Mouse (Mus musculus) T-cell, adult 66 days (primary cell): ENCODE results near the gene Ttll13. TPM values are rescaled to one million over a fixed set of nuclear protein-coding genes. Genes with fewer than 3 reads are reported as not detected.

ENCODE experiments used
- total RNA-seq, 2 experiments: library from RNA; stranded (reverse); gene quantifications; 3 replicates in 1 of 2; 4 replicates in 1 of 2; pipeline ENCODE4 v1.2.4; 2023

Ttll13 gene
- total RNA-seq: 1 to 10 TPM in 1 of 2 experiments, under 1 TPM in 1; 0.41 to 1.0 TPM

DNA sequence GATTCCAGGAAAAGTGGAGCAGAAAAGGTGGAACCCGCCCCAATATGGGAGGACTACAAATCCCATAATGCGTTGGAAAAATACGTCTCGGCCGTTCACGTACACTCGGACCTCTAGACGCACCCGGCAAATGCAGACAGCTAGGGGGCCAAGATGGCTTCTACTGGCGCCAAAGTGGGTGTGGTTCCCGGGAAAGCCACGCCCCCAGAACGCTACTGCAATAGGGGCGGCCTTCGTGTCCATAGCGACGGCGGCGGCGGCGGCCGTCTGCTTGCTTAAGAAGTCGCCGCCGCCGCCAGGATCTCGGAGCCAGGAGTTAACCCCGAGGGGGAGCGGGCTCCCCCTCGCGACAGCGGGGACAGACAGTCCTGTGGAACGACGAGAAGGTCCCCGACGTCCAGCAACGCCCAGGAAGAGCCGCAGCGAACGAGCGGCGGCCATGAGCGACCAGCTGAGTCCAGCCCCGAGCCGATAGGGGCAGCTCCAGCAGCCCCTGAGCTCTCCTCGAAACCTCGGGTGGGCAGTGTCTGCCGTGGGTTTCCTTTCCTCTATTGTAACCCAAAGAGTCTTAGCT, at the start of gene Ttll13:
Ttll13 (plus strand) TSS at position 229 of the 574 bp plus-strand sequence.

DNA sequence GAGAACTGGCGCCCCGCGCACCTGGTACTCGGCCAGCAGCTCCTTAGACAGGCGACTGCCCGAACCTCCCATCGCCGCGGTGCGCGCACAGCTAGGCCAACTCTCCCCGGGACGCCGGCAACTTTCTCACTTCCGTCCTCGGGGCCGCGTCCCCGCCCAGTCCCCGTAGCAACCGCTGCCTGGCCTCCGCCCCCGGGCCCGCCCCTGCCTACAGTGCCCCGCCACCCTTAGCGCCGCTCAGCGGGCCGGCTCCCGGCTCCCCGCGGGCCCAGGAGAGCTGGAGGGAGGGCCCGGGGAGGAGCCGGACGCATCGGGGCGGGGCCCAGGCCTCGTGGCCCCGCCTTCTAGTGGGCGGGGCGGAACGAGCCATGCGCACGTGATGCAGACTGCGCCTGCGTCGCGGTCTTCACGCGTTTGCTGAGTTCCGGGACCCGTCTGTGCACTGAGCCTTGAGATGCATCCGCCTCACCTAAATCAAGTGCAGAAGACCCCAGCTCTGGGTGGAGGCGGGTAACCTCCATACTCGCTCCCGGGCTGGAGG, 13.6 kb upstream of the Ttll13 start, which contains the start of the genes Cib1 and Gdpgp1:
Cib1 (minus strand) TSS at position 325 of the 541 bp plus-strand sequence.
Gdpgp1 (plus strand) TSS at position 377 of the 541 bp plus-strand sequence.

DNA sequence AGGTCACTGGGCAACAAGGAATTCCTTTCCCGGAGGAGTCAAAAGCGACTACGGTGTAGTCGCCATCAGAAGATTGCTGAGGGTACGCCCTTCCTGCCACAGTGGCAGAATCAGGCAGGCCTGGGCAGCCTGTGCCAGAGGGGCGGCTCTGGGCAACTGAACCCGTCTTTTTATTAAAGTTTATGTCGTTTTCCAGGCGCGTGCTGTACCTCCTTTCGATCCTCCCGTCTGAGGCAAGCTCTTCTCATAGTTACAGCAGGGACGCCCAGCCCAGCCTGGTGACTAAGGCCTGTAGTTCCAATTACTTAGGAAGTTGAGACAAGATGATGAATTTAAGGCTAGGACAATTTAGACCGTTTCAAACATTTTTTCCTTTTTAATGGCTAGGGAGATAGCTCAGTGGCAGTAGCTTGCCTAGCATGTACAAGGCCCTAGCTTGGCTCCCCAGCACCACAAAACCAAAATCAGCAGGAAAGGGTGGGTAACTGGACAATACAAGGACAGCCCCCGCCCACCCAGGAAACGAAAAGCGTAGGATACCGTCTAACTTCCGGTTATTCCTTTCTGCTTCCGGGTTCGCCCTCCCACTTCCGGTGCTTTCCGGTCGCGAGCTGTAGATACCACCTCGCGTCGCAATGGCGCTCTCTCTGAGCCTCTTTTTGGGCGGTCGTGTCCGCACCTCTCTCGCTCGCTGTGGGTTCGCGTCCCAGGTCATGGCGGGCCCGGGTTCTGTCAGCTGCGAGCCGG, 14.6 kb downstream of the Ttll13 start, which contains the start of gene Ngrn:
Ngrn (plus strand) TSS at position 591 of the 747 bp plus-strand sequence.

DNA sequence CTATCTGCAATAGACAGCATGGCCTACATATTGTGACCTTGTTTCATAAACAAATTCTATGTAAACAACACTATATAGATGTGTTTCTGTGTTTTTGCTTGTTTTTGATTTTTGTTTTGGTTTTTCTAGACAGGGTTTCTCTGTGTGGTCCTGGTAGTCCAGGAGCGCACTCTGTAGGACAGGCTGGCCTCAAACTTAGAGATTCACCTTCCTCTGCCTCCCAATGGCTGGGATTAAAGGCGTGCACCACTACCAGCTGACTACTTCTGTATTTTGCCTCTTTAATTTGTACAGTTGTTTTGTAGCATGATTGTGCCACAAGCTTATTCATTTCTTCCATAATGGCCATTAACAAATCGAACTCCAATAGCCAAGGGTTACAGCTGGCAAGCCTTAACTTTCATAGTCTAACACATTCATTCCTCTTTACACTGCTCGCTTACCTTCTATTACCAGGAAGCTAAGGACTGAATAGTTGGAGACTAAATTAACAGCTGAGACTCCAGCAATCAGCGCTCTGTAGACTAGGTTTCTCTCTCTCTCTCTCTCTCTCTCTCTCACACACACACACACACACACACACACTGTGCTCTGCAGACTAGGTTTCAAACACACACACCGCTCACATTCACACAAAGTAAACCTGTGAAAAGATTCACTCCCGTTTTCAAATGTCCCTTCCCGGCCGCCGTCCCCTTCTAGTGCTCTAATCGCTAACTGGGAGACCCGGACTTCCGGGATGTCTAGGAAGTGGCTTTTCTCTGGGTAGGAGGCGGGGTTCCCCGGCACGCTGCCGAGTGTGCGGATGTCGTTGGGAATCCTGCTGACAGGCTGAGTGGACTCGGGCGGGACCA, 22.9 kb downstream of the Ttll13 start, which contains the start of gene Vps33b:
Vps33b (plus strand) TSS at position 753 of the 854 bp plus-strand sequence.

DNA sequence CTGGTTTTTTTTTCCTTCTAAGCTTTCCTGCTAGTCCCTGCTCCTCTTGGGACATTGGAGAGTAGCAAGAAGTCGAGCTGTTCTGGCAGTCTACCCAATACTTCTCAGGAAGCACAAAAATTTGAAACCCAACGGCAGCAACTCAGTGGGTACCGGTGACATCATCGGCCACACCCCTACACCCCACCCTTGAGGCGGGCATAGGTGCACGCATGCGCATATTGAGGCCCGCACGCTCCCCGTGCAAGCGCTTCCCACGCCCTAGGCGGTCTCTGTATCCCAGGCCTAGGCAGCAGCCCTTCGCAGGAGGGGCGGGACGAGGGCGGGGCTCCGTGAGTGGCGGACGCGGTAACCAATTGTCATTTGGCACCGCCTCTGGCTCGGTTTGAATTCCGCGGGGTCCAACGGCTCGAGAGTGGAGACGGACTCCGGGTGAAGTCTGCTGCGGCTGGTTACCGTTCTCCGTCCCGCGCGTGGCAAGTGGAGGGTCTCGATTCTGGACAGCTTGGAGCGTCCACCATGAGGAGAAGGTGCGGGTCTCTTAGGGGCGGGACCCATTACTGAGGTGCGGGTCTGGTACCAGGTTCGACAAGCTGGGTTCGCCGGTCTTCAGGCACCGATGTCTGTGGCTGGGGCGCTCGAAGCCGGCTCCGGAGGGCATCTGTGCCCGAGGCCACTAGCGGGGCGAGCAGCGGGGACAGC, 48.0 kb downstream of the Ttll13 start, which contains the start of gene Prc1:
Prc1 (plus strand) TSS at position 389 of the 702 bp plus-strand sequence.

Other genes starting within 250 kb of the Ttll13 start
- gene Zfp710, start 221.6 kb upstream of the Ttll13 start, total RNA-seq: 10 to 100 TPM; 27.9 to 35.9 TPM
- 10 to 100 TPM; 38.1 to 41.4 TPM for gene Idh2, start 131.0 kb upstream of the Ttll13 start, total RNA-seq
- gene Sema4b, start 59.5 kb upstream of the Ttll13 start, total RNA-seq: 10 to 100 TPM; 49.1 to 50.8 TPM
- 10 to 100 TPM; 46.9 to 58.5 TPM for gene Cib1, start 13.6 kb upstream of the Ttll13 start, total RNA-seq
- 1 to 10 TPM; 6.9 to 8.1 TPM for gene Gdpgp1, start 13.5 kb upstream of the Ttll13 start, total RNA-seq
- gene Ngrn, start 14.8 kb downstream of the Ttll13 start, total RNA-seq: 10 to 100 TPM; 21.1 to 21.8 TPM
- 10 to 100 TPM; 30.0 to 36.6 TPM for gene Vps33b, start 23.3 kb downstream of the Ttll13 start, total RNA-seq
- 1 to 10 TPM; 7.9 to 8.1 TPM for gene Prc1, start 48.1 kb downstream of the Ttll13 start, total RNA-seq
- 10 to 100 TPM; 31.3 to 36.6 TPM for gene Rccd1, start 78.1 kb downstream of the Ttll13 start, total RNA-seq
- gene Unc45a, start 94.6 kb downstream of the Ttll13 start, total RNA-seq: 100 to 1,000 TPM; 114 to 117 TPM
- 1 to 10 TPM; 7.5 to 8.3 TPM for gene Hddc3, start 96.7 kb downstream of the Ttll13 start, total RNA-seq
- gene Man2a2, start 125.0 kb downstream of the Ttll13 start, total RNA-seq: 100 to 1,000 TPM; 101 to 118 TPM
- gene Fes, start 141.6 kb downstream of the Ttll13 start, total RNA-seq: 10 to 100 TPM in 1 of 2 experiments, 1 to 10 TPM in 1; 5.2 to 11.5 TPM
- 10 to 100 TPM; 73.1 to 73.7 TPM for gene Furin, start 159.1 kb downstream of the Ttll13 start, total RNA-seq